Mouse (Mus musculus) C2C12 (cell line): ENCODE results near the gene Usp3.

Source experiments
- CEBPB ChIP-seq: IDR thresholded peaks from one replicate; pipeline ENCODE4 v1.6.1; 2011; ENCODE audit warnings: low read depth, mild to moderate bottlenecking, control low read depth, moderate library complexity
- CTCF ChIP-seq: IDR thresholded peaks from one replicate; pipeline ENCODE4 v1.5.1; 2011; ENCODE audit not compliant: control insufficient read depth, insufficient read depth, insufficient read length
- FOSL1 ChIP-seq: IDR thresholded peaks from one replicate; pipeline ENCODE4 v1.8.0; 2011; ENCODE audit warnings: mild to moderate bottlenecking, low read length; ENCODE audit not compliant: poor library complexity, insufficient read depth, severe bottlenecking
- MAX ChIP-seq: IDR thresholded peaks from one replicate; pipeline ENCODE4 v1.6.1; 2011; ENCODE audit warnings: mild to moderate bottlenecking, control low read depth
- MYOD1 ChIP-seq: IDR thresholded peaks from one replicate; pipeline ENCODE4 v1.6.1; 2011; ENCODE audit warnings: low read depth; ENCODE audit not compliant: control insufficient read depth, insufficient read length
- MYOG ChIP-seq: IDR thresholded peaks from one replicate; pipeline ENCODE4 v1.6.1; 2011; ENCODE audit not compliant: control insufficient read depth, insufficient read length; ENCODE audit errors: extremely low read depth
- USF1 ChIP-seq: IDR thresholded peaks from one replicate; pipeline ENCODE4 v1.6.1; 2011; ENCODE audit warnings: low read depth, mild to moderate bottlenecking, control low read depth, moderate library complexity

DNA sequence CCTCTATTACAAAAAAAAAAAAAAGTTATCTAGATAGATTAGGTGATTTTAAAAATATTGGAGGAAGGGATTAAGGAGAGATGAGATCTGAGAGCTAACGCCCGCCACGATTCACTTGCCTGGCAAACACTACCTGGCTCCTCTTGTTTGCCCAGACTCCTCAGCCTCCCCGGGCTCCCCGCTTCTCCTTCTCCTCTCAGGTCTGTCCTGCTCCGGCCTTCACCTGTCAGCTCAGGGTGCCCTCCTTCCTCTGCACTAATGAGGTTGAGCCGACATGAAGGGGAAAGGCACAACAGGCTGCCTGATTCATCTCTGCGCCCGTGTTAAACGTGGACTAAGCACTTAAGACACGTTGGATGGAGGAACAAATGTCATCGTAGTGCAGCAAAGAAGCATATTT lies 13.9 kb upstream of the Usp3 start:
- TF ChIP-seq FOSL1 = no peak
- TF ChIP-seq CTCF = no peak
- TF ChIP-seq CEBPB = no peak
- no peak for TF ChIP-seq MYOG
- no peak for TF ChIP-seq USF1
- no peak for TF ChIP-seq MYOD1
- TF ChIP-seq MAX = no peak
